Mouse (Mus musculus): ENCODE results near the gene 9930022D16Rik. TPM values are rescaled to one million over a fixed set of nuclear protein-coding genes. Genes with fewer than 3 reads are reported as not detected.

Gene 9930022D16Rik
- polyA plus RNA-seq, 1 experiment from 2014 or later: not detected

- ATAC-seq (no peak), DNase-seq (ENCODE audit: low read depth, low spot score) (no peak)
- POLR2A ChIA-PET: no interaction called here
- H3K27me3 ChIP-seq: no peaks in the 10 kb centered on the region
- in situ Hi-C loops (cut with MboI; ENCODE audit: low pct_unique_long_range_greater_than_20kb): no loop called here
- CTCF ChIA-PET: interaction anchor here (1.4 to 3.3 kb wide), 2 partner anchors 23 to 37 kb away, joined by 3 to 10 read pairs; no protein-coding TSS in a partner anchor
- no peak for TF ChIP-seq CTCF (IDR thresholded peaks at IDR 0.05)
Measured at GRCm38 (mm10) chr11:109380662-109381061, 33.1 kb upstream of the 9930022D16Rik start.

- ATAC-seq: no peak
- DNase-seq (ENCODE audit: low read depth, low spot score): no peak
- no peak for TF ChIP-seq CTCF (IDR thresholded peaks at IDR 0.05)
- in situ Hi-C loops (cut with MboI; ENCODE audit: low pct_unique_long_range_greater_than_20kb): no loop called here
- H3K27me3 ChIP-seq: no peaks in the 10 kb centered on the region
- ChIA-PET POLR2A (no interaction called here), CTCF (no interaction called here)
Measured at GRCm38 (mm10) chr11:109385296-109385695, 28.4 kb upstream of the 9930022D16Rik start.

DNA sequence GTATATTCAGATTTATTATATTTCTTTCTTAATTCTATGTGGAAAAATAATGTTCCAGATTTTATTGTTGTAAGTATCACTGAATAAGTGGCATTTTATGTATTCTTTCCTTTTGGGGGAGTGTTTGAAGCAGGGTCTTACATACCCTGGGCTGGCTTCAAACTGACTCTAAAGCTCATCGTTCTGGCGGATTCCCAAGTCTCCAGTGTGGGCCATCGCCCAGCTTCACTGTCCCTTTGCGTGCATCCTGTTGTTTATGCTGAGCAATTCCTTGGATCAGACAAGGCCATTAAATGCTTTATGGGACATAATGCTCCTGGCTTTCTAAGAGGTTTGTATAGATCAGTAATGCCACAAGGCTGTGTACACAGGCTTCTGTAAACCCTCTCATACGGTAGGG, 24.7 kb upstream of the 9930022D16Rik start:
- ATAC-seq (no peak), DNase-seq (ENCODE audit: low read depth, low spot score) (no peak)
- CTCF ChIA-PET: interaction anchor here (1.7 to 1.8 kb wide), 2 partner anchors 20 to 58 kb away, joined by 5 read pairs; no protein-coding TSS in a partner anchor
- POLR2A ChIA-PET: no interaction called here
- no peak for TF ChIP-seq CTCF (IDR thresholded peaks at IDR 0.05)
- in situ Hi-C loops (cut with MboI; ENCODE audit: low pct_unique_long_range_greater_than_20kb): no loop called here
- H3K27me3 ChIP-seq: no peaks in the 10 kb centered on the region

- in situ Hi-C loops (cut with MboI; ENCODE audit: low pct_unique_long_range_greater_than_20kb): no loop called here
- ChIA-PET CTCF (interaction anchor here (0.9 to 1.4 kb wide), 2 partner anchors 15 to 26 kb away, joined by 3 read pairs; no protein-coding TSS in a partner anchor), POLR2A (no interaction called here)
- no peaks in the 10 kb centered on the region for H3K27me3 ChIP-seq
- ATAC-seq (no peak), DNase-seq (ENCODE audit: low read depth, low spot score) (no peak)
- TF ChIP-seq CTCF (IDR thresholded peaks at IDR 0.05): no peak
Measured at GRCm38 (mm10) chr11:109391200-109391599, 22.5 kb upstream of the 9930022D16Rik start.

DNA sequence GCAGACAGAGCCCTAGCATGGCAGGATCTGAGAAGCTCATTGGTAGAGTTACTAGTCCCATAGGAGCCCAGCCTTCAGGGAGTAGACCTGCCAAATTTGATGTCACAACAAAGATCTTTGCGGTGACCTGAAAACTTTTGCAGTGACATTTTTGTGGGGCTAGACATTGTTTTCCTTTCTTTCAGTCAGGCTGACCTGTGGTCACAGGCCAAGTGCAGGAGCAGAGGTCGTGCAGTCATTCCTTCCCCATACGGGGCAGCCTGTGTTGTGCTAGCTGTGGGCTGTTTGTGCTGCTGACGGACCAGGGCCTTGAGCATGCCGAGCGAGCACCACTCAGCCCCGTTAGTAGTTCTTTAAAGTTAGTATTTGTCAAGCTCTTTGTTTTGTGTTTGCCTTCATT, 22.0 kb upstream of the 9930022D16Rik start:
- in situ Hi-C loops (cut with MboI; ENCODE audit: low pct_unique_long_range_greater_than_20kb): no loop called here
- CTCF ChIA-PET: interaction anchor here (0.9 to 1.4 kb wide), 2 partner anchors 15 to 25 kb away, joined by 3 read pairs; no protein-coding TSS in a partner anchor
- no peak for TF ChIP-seq CTCF (IDR thresholded peaks at IDR 0.05)
- no peak for DNase-seq (ENCODE audit: low read depth, low spot score)
- POLR2A ChIA-PET: no interaction called here
- no peaks in the 10 kb centered on the region for H3K27me3 ChIP-seq
- ATAC-seq: no peak

DNA sequence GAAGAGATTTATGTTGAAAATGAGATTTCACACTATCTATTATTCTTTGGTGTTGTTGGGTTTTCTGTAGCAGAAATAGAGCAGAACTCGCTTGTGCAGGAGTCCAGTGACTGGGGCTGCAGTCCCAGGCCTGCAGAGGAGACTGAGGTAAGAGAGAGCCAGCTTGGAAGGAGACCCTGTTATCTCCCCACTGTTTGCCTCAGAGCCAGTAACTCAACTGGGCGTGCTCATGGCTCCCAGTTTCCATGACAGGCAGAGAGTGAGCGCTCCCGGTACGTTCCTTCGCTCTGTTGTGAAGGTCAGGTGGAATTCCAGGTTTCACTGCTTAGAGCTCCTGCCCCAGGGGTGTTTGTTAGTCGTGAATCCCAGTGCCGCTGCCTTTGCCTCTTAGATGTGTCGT, 21.1 kb upstream of the 9930022D16Rik start:
- no peaks in the 10 kb centered on the region for H3K27me3 ChIP-seq
- ATAC-seq: no peak
- no peak for DNase-seq (ENCODE audit: low read depth, low spot score)
- ChIA-PET POLR2A (no interaction called here), CTCF (interaction anchor here (1.3 kb wide), 1 partner anchor 23 kb away, joined by 3 read pairs; no protein-coding TSS in a partner anchor)
- in situ Hi-C loops (cut with MboI; ENCODE audit: low pct_unique_long_range_greater_than_20kb): no loop called here
- no peak for TF ChIP-seq CTCF (IDR thresholded peaks at IDR 0.05)

DNA sequence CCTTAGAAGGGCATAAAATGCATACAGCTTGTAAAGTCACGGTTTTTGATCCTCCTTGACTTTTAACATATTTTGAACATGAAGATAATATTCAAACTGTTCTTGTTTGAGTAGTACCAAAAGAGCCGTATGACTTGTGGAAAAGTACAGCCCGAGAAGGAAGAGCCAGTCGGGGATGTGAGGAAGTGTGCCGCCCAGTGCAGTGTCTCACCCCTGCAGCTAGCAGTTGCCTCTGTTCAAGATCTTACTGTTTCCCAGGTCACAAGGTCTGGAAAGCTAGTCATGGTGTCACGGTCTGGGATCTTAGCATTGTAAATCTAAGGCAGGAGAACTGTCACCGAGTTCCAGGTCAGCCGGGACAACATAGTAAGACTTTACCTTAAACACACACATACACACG, 19.0 kb upstream of the 9930022D16Rik start:
- ChIA-PET POLR2A (interaction anchor here (1.3 kb wide), 1 partner anchor 24 kb away, joined by 4 read pairs; no protein-coding TSS in a partner anchor), CTCF (interaction anchor here (1.0 to 1.3 kb wide), 2 partner anchors 19 to 22 kb away, joined by 3 read pairs; no protein-coding TSS in a partner anchor)
- no peak for ATAC-seq
- in situ Hi-C loops (cut with MboI; ENCODE audit: low pct_unique_long_range_greater_than_20kb): no loop called here
- H3K27me3 ChIP-seq: no peaks in the 10 kb centered on the region
- no peak for TF ChIP-seq CTCF (IDR thresholded peaks at IDR 0.05)
- DNase-seq (ENCODE audit: low read depth, low spot score): no peak

DNA sequence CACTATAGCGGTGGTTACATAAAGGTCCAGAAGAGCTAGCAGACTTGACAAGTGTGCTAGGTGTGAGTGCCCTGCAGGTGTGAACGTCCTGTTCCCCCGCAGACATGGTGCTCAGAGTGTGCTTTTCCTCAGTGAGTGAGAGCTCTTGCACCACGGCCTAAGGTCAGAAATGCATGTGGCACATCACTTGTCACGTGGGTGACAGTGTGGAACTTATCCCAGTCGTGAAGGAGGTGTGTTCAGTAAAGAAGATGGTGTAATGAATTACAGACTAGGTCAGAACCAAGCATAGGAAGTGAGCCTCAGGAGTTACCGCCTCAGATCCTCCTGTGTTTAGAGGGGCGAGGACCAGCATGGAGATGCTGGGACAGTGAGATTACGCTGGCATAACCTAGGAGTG, 18.4 kb upstream of the 9930022D16Rik start:
- TF ChIP-seq CTCF (IDR thresholded peaks at IDR 0.05): no peak
- DNase-seq (ENCODE audit: low read depth, low spot score) (no peak), ATAC-seq (no peak)
- CTCF ChIA-PET: no interaction called here
- no peaks in the 10 kb centered on the region for H3K27me3 ChIP-seq
- POLR2A ChIA-PET: interaction anchor here (1.3 kb wide), 1 partner anchor 24 kb away, joined by 4 read pairs; no protein-coding TSS in a partner anchor
- in situ Hi-C loops (cut with MboI; ENCODE audit: low pct_unique_long_range_greater_than_20kb): no loop called here

DNA sequence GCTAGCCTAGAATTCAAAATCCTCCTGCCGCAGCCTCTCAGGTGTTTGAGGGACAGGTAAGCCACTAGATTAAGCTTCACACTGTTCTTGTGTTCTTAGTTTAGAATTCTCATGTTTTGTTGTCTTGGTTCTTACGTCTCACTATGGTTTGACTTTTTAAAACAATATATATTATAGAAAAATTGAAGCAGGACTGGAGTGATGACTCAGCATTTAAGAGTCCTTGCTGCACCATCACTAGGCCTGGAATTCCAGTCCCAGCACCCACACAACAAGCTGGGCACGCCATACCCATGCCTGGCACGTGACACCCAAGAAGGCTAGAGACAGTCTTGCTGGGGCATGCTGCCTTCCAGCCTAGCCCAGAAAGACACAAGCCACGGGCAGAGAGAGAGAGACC, 7.3 kb upstream of the 9930022D16Rik start:
- ChIA-PET POLR2A (interaction anchor here (1.0 kb wide), 1 partner anchor 76 kb away, joined by 3 read pairs; no protein-coding TSS in a partner anchor), CTCF (interaction anchor here (1.1 to 1.4 kb wide), 2 partner anchors 8 to 20 kb away, joined by 3 read pairs; no protein-coding TSS in a partner anchor)
- no peaks in the 10 kb centered on the region for H3K27me3 ChIP-seq
- DNase-seq (ENCODE audit: low read depth, low spot score) (no peak), ATAC-seq (no peak)
- in situ Hi-C loops (cut with MboI; ENCODE audit: low pct_unique_long_range_greater_than_20kb): no loop called here
- no peak for TF ChIP-seq CTCF (IDR thresholded peaks at IDR 0.05)

DNA sequence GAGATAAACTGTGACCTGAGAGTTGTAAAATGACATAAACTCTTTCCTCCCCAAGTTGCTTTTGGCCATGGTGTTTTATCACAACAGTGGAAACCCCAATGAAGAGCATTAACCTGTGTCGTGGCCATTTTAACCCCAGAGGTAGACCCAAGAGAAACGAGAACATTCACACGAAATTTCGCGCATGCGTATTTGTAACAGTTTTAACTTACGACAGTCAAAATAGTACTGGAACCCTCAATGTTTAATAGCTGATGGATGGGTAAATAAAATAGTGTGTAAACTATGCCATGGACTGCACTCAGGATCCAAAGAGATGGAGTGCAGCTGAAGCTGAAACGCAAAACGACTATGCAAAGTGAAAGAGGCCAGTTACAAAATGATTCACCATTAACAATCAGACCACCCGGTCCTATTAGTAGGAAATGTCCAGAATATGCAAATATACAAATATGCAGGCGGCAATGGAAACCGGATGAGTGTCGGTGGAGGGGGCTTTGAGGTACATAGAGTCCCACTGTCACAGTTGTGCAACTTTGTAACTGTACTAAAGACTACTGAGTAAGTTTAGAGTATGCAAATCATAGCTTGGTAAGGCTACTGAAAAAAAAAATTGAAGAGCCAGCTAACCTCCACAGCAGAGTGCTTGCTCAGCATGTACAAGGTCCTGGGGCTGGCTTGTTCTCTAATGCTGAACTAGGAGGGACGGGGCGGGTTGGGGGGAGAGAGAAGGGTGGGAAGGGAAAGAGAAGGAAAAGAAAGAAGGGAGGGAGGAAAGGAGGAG, 3.3 kb upstream of the 9930022D16Rik start:
- no peak for TF ChIP-seq CTCF (IDR thresholded peaks at IDR 0.05)
- ChIA-PET POLR2A (no interaction called here), CTCF (no interaction called here)
- no peaks in the 10 kb centered on the region for H3K27me3 ChIP-seq
- DNase-seq (ENCODE audit: low read depth, low spot score): no peak
- no peak for ATAC-seq
- in situ Hi-C loops (cut with MboI; ENCODE audit: low pct_unique_long_range_greater_than_20kb): no loop called here

DNA sequence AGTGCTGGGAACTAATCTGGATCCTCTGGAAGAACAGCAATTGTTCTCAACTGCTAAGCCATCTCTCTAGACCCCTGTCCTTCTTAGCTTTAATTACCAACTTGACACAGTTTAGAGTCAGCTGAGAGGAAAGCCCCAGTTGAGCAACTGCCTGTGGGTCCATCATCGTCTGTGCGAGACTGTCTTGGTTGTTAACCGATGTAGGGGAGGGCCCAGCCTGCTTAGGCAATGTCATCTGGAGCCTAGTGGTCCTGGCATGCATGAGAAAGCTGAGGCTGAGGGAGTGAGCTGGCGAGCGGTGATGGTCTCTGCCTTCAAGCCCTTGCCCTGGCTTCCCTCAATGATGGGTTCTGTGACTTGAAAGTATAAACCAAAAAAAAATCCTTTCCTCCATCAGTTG, 1.1 kb downstream of the 9930022D16Rik start:
- ChIA-PET POLR2A (no interaction called here), CTCF (no interaction called here)
- in situ Hi-C loops (cut with MboI; ENCODE audit: low pct_unique_long_range_greater_than_20kb): no loop called here
- ATAC-seq: no peak
- no peak for DNase-seq (ENCODE audit: low read depth, low spot score)
- no peak for TF ChIP-seq CTCF (IDR thresholded peaks at IDR 0.05)
- no peaks in the 10 kb centered on the region for H3K27me3 ChIP-seq
